Mouse (Mus musculus) G1E-ER4 (cell line): ENCODE measurements around the gene Hipk1. TPM values are rescaled to one million over a fixed set of nuclear protein-coding genes. Genes with fewer than 3 reads are reported as not detected.

Source experiments
- GATA1 ChIP-seq: IDR thresholded peaks from one replicate; pipeline ENCODE4 v1.8.0; 2012; ENCODE audit warnings: low read length, inconsistent platforms
- polyA plus RNA-seq: library from polyadenylated mRNA; stranded (reverse); fragments of >175 nt; gene quantifications from 2 replicates; pipeline ENCODE4 v1.2.3, GENCODE M21; 2012

Hipk1 gene
- polyA plus RNA-seq, 1 experiment: 40.3 TPM

DNA sequence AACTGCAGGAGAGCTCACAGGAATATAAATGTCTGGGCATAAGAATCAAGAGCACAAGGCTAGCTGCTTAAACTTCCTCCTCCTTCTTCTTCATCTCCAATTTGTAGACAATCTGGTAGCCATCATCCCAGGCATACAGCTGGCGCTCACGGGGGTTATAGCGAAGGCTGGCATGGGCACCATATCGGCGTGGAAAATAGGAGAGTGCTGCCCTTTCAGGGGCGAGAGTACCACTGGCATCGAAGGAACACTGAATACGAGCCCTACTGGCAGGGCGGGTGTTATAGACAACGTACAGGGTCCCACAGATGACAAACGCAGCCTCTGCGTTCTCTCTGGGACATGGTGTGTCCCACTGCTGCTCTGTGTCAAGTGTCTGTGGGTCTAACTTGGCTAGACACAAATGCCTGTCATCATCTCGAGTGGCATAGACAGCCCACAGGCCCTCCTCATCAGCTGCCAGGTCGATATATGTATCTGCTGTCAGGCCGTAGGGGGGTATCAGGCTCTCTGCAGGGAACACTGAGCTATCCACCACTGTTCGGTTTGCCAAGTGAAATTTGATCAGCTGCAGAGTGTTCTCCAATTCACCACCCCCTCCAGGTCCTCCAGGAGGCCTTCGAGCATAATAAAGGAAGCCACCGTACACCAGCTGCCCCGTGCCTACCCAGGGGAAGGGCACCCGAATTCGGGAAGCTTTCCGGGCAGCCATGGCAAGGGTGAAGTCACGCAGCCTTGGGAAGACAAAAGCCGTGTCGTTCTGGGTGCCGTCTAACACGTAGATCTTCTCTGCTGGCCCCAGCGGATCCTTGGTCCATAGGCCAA, 55.4 kb downstream of the Hipk1 start:
- no peak for TF ChIP-seq GATA1

DNA sequence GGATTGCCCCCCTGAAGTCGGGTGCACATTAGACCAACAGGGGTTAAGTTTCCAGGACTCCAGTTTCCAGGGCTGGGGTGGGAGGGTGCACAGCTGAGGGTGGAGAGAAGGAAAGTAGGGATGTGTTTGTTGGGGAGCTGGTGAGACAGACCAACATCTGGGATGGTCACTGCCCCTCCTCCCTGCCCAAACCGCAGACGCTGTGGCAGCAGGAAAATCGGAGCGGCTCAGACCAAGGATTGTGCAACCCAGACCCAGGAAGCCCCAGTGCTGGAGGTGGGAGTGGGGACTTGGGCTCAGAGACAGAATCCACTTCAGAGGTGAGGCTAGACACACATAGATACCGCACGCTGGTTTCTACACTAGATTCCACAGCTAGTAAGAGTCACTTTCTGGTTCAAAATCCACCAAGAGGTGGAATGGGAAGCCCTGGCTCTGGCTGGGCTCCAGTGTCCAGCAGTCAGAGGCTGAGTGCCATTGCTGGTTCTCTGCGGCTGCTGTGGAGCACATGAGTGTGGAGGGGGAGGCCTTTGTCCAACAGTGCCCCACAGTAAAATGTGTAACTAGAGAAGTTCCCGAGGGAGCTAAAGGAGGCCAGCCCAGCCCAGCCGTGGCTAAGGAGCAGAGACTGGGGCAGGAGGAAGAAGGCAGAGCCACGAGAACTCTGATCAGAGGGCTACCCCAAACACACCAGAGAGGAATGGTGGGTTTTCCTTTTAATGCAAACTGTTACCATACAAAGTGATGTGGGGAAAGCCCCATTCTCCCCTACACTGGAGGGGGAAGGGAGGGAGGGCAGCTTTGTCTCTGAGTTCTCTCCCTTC, 56.5 kb downstream of the Hipk1 start:
- no peak for TF ChIP-seq GATA1

- no peak for TF ChIP-seq GATA1
Measured at GRCm38 (mm10) chr3:103733799-103734695, 57.3 kb downstream of the Hipk1 start.

- TF ChIP-seq GATA1: no peak
Measured at GRCm38 (mm10) chr3:103733176-103733575, 58.2 kb downstream of the Hipk1 start.

DNA sequence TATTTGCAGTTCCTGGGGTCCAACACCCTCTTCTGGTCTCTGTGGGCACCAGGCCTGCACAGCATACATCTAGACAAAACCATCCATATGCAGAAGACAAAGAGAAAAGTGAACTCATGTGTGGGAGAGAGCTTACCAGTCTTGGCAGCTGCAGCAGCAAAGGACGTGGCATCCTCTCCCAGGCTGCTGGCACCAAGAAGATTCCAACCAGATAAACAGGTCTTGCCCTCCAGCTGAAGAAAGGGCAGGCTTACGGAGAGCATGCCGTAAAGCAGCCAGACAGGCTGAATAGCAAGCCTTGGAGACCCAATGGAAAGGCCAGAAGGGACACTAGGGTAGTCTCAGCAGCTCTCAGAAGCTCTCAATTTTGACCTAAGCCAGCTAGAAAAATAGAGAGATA, 59.2 kb downstream of the Hipk1 start:
- no peak for TF ChIP-seq GATA1

DNA sequence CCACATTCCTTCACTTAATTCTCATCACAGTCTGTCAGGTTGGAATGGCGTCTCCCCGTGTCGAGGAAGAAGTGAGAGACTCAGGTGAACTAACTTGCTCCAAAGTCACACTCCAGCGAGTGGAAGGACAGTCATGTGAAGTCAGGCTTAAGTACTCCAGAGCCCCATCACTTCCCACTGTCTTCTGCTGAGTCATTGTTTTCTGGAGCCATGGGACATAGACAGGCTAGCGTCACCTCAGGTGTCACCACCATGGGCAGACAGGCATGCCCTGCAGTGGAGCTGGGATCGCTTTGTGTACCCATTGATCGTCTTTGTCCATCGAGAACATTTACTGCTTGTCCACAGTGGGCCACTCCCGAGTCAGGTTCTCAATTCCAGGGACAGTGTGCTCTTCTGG, 61.5 kb downstream of the Hipk1 start:
- no peak for TF ChIP-seq GATA1

DNA sequence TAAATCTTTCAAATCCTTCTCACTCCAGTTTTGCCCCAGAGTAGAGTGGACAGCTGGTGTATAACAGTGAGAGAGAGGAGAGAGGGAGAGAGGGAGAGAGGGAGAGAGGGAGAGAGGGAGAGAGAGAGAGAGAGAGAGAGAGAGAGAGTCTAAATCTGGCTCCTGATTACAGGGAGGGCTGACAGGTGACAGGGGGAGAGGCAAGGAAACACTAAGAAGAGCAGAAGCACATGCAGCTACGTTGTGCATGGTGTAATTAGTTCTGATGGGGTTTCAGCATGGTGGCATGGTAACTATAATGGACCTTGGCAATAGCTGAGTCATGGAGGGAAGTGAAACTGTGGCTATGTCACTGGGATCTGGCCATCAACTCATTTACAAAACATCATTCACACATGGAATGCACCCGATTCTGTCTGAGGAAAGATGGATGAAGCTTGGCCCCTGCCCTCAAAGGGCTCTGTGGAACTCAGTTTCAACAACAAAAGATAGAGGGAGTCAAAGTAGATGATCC, 63.5 kb downstream of the Hipk1 start:
- TF ChIP-seq GATA1: no peak

DNA sequence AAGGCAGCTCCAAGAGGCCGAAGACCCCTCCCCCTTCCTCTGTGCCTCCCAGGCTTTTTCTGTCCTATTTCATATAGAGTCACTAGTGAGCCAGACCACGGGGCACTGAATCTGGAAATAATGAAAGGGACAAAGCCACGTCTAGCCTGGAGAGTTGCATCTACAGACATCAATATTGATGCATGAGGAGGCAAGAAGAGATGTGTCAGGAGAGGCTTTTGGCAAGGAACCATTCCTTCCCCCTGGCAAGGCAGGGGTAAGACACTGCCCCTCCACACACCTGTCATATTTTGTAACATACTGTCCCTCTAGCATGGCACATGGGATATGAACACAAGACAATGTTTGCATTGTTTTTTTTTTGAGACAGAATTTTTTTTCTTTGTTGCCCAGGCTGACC, 64.7 kb downstream of the Hipk1 start:
- TF ChIP-seq GATA1: no peak

- TF ChIP-seq GATA1: no peak
Measured at GRCm38 (mm10) chr3:103724137-103724536, 67.2 kb downstream of the Hipk1 start.

DNA sequence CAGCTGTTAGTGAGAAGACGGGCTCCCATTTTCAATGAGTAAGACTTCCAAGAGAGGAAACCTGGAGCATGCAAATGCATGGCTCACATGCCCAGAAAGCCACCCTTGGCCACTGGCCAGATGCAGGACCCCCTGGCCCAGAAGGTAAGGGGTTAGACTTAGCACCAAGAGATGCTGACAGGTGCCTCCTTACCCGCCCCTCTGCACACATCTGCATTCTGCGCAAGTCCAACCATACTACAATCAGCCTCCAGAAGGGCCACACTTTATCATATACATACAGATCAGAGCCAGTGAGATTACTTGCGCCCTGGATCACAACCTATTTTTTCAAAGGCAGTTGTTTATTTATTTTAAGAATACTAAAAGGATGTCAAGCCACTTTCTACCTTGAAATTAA, 72.6 kb downstream of the Hipk1 start:
- no peak for TF ChIP-seq GATA1

DNA sequence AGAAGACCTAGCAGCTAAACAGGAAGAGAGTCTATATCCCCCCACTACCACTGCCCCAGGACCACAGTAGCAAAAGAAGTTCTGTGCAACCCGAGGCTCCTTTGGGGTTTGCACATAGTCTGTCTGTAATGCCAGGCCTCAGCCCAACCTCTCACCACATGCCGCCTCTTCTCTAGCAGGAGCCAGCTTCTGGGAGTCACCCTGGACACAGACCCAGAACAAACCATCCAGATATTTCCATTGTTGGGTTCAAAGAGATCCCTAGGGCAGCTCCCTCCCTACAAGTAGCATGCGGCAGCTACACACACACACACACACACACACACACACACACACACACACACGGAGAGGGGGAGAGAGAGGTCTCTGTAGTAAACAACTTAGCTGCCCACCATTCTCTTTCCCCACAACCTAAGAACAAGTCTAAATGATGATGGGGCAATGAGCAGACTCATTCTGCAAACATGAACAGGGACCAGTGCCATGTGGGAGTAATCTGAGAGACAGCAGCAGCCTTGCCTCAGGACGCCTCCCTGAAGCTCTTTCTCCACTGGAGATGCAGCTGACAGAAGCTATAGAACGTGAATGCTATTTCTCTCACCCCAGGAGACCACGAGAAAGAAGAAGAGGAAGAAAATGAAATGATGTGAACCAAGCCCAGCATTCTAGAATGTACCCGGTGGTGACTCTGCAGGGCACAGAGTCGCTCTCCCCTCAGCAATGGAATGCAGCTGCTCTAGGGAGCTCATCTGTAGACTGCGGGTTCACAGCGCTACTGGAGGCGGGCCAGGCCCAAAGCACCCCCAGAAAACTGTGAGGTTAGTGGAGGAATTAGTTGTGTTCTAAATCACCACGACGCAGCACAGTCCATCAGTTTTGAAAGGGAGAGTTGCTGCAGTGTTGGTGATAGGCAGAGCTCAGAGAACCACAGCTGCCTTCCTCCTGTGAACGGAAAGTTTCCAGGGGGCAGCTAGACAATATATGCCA, 74.3 kb downstream of the Hipk1 start:
- TF ChIP-seq GATA1: no peak

DNA sequence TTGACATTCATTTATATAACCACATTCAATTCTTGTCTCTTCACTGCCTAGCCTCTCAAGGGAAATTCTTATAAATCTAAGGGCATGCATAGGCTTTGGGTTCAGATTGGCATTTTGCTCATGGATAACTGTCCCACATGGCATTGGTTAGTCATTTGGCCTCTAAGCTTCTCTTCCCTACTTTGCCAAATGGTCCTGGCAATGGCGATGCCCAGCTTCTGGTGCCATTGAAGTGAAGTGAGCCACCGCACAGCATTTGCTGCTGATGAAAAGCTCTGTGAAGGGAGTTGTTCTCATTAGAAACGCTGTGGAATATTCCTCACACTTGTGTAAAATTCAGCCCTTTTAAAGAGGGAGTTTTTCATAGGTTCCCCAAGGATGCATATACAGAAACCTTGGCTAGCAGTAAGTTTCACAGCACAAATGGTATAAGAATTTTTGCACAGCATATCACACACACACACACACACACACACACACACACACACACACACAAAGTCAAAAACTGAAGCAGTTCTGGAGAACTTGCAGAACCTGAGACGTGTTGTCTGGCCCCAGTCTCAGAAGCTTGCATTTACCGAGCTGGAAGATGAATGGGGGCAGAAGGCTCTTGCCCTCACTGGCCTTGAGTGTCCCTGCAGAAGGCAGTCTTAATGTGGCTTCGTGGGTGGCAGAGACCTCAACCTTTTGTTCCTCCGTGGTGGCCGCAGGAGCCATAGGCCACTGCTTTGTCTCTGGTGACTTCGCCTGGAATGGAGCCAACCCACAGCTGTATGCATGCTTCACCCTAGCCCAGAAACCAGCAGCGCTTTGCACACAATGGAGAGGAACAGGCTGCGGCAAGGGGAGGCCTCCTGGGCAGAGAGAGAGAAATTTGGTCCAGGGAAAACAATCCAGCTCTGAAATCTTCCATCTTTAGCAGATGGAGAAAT, 75.3 kb downstream of the Hipk1 start:
- TF ChIP-seq GATA1: no peak

- TF ChIP-seq GATA1: no peak
Measured at GRCm38 (mm10) chr3:103714942-103715341, 76.4 kb downstream of the Hipk1 start.

DNA sequence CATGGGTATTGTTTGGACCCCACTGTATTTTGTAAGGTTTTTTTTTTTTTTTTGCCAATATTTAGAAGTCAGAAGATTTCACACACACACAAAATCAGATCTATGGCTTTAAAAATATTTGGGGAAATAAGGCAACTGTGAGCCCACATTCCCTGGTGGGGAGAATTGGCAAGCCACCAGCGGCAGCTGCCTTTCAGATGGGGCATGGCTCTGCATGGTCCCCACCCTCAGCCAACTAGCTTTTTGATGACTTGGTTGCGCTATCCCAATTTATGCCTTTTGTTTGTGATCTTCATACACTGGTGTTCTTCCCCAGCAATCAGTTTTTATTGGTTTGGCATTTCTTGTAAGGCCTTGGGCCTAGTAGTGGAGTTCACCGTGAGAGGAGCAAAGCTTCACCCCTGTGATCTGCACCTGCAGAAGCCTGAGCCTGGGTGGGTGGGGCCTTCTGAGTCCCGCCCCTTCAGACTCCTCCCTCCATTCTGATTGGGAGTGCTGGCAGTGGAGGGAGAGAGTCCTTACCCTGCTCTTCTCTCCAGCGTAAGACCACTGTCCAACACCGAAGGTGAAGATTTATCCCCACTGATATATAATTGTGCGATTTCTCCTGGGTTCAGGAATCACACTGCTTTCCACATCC, 77.0 kb downstream of the Hipk1 start:
- no peak for TF ChIP-seq GATA1
